Mouse (Mus musculus) cerebellum, adult 2 months (tissue): ENCODE data around the gene Gm3952.

ENCODE experiments used
- CTCF ChIP-seq: fragments of 200-500 bp; IDR thresholded peaks from 2 replicates; pipeline ENCODE4 v1.5.1; 2011; ENCODE audit warnings: low read depth, mild to moderate bottlenecking, control low read depth, low read length, moderate library complexity, borderline replicate concordance; ENCODE audit not compliant: insufficient read depth
- POLR2A ChIP-seq: fragments of 200-500 bp; IDR thresholded peaks from 2 replicates; pipeline ENCODE4 v1.6.1; 2011; ENCODE audit warnings: low read length, control low read depth, borderline replicate concordance; ENCODE audit not compliant: insufficient read depth

DNA sequence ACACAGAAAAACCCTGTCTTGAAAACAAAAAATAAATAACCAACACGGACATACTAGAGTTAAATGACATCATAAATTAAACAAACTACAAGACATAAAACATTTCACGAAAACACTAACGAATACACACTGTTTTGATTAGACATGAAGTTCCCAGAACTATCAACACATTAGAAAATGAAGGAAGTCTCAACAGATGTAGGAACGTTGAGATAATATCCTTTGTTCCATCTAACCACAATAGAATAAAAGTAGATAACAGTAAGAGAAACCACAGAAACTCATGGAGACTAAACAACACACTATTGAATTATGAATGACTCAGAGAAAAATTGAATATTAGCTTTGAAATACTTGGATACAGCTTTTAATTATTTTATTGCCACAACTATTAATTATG lies 14.0 kb upstream of the Gm3952 start:
- TF ChIP-seq CTCF (no peak), POLR2A (no peak)
